10 mouse cellular contexts compared by ENCODE assay signal in genomic region chr4:102573361-102573781, GRCm38 (mm10).
DNase-seq lines count a peak whose midpoint lies in the region; ATAC-seq and TF ChIP-seq lines count a peak whose summit lies in the region.
"Had no signal": no experiment of that assay in that cellular context is flagged by ENCODE, and none has a peak within 500 bp of the region (broad histone marks: within the 10 kb centered on the region; RNA-seq: fewer than 3 reads in every experiment).

No protein-coding gene starts in this region.

- TF ChIP-seq CTCF in spleen, adult 2 months (IDR thresholded peaks at IDR 0.05; ENCODE audit: extremely low read depth, insufficient read depth, insufficient read length, insufficient replicate concordance) = no peak

- no peaks in the 10 kb centered on the region for H3K9me3 ChIP-seq in intestine, embryonic 14.5 days (ENCODE audit: control insufficient read depth, low read length)
- no peaks in the 10 kb centered on the region for H3K9me3 ChIP-seq in intestine, embryonic 16.5 days (ENCODE audit: control insufficient read depth, low read length)
- no peaks in the 10 kb centered on the region for H3K9me3 ChIP-seq in liver, embryonic 11.5 days (ENCODE audit: control insufficient read depth, low read length)

- no peak overlapping the region for H3K27ac ChIP-seq in intestine, embryonic 14.5 days (ENCODE audit: low read depth)
- no peak overlapping the region for H3K27ac ChIP-seq in intestine, embryonic 16.5 days (ENCODE audit: low read length)
- peak overlapping the region; percentile 99 for H3K27ac ChIP-seq in spleen, adult 2 months (ENCODE audit: insufficient read depth, low read length)
- no peak overlapping the region; the same call in 1 of the 2 replicates for H3K27ac ChIP-seq in liver, embryonic 11.5 days (ENCODE audit: low read depth, low read length)

- no peak for TF ChIP-seq POLR2A in spleen, adult 2 months (IDR thresholded peaks at IDR 0.05; ENCODE audit: low read depth, low read length)

- no peak for ATAC-seq in intestine, embryonic 14.5 days (replicated peaks; ENCODE audit: low FRiP score, low TSS enrichment, low read depth)
- no peak for ATAC-seq in intestine, embryonic 16.5 days
- no peak for ATAC-seq in liver, embryonic 11.5 days (replicated peaks; ENCODE audit: low FRiP score)
- ATAC-seq: activated CD4-positive, CD25-positive, alpha-beta regulatory T cell, adult 4 months had no signal

- no peak overlapping the region for H3K4me3 ChIP-seq in intestine, embryonic 14.5 days (ENCODE audit: low read depth, low read length)
- no peak overlapping the region for H3K4me3 ChIP-seq in intestine, embryonic 16.5 days (ENCODE audit: low read length)
- H3K4me3 ChIP-seq in spleen, adult 2 months (ENCODE audit: extremely low read depth, insufficient read depth, insufficient read length) = peak overlapping the region; percentile 42
- H3K4me3 ChIP-seq in liver, embryonic 11.5 days (ENCODE audit: low read depth, low read length) = no peak overlapping the region

- peak overlapping the region; percentile 75; the same call in 1 of the 2 replicates for H3K4me2 ChIP-seq in intestine, embryonic 14.5 days (ENCODE audit: low read length)
- H3K4me2 ChIP-seq in intestine, embryonic 16.5 days (ENCODE audit: low read depth, low read length) = no peak overlapping the region
- peak overlapping the region; percentile 10; the same call in 1 of the 2 replicates for H3K4me2 ChIP-seq in liver, embryonic 11.5 days

- H3K27me3 ChIP-seq in intestine, embryonic 14.5 days (replicated peaks; ENCODE audit: control insufficient read depth, insufficient read depth, low read length) = no peaks in the 10 kb centered on the region
- no peaks in the 10 kb centered on the region for H3K27me3 ChIP-seq in intestine, embryonic 16.5 days (replicated peaks; ENCODE audit: control insufficient read depth, insufficient read depth, low read length)
- H3K27me3 ChIP-seq in spleen, adult 2 months (ENCODE audit: control insufficient read depth, insufficient read depth, low read length) = no peaks in the 10 kb centered on the region
- no peaks in the 10 kb centered on the region for H3K27me3 ChIP-seq in liver, embryonic 11.5 days (replicated peaks; ENCODE audit: control insufficient read depth, insufficient read depth, low read length)

- no peak for DNase-seq in intestine, embryonic 14.5 days (ENCODE audit: low spot score)
- no peak for DNase-seq in spleen, adult 2 months (ENCODE audit: low read depth in 1 of 2, low spot score in 2 of 2)
- DNase-seq in spleen, adult 18-20 months = no peak
- DNase-seq in liver, embryonic 11.5 days (ENCODE audit: low spot score) = no peak
- DNase-seq in Muller cell, postnatal 12 days (ENCODE audit: inconsistent ontology term) = no peak
- no peak for DNase-seq in urinary bladder, adult 18-20 months (ENCODE audit: low spot score in 2 of 2)
- DNase-seq: cerebellum, adult 18-20 months; kidney, adult 8-10 months had no signal

- no peak overlapping the region for H3K9ac ChIP-seq in intestine, embryonic 14.5 days (ENCODE audit: low read length)
- no peak overlapping the region for H3K9ac ChIP-seq in intestine, embryonic 16.5 days (ENCODE audit: low read depth, low read length)
- no peak overlapping the region; the same call in 1 of the 2 replicates for H3K9ac ChIP-seq in liver, embryonic 11.5 days (ENCODE audit: low read depth, low read length)

- 86% methylated on average over 4 of the region's 4 CpGs for WGBS in intestine, embryonic 14.5 days
- 79% methylated on average over 4 of the region's 4 CpGs for WGBS in intestine, embryonic 16.5 days
- WGBS in spleen, adult 2 months = 61% methylated on average over 4 of the region's 4 CpGs
- WGBS in liver, embryonic 11.5 days = 83% methylated on average over 4 of the region's 4 CpGs

- H3K4me1 ChIP-seq in intestine, embryonic 14.5 days (replicated peaks; ENCODE audit: control insufficient read depth, insufficient read depth, low read length) = peaks cover 24% of the 10 kb centered on the region
- H3K4me1 ChIP-seq in intestine, embryonic 16.5 days (ENCODE audit: control insufficient read depth, insufficient read depth, low read length) = peaks cover 16% of the 10 kb centered on the region
- H3K4me1 ChIP-seq in spleen, adult 2 months (ENCODE audit: control insufficient read depth, insufficient read depth, insufficient read length) = peaks cover 19% of the 10 kb centered on the region
- peaks cover 38% of the 10 kb centered on the region for H3K4me1 ChIP-seq in liver, embryonic 11.5 days (replicated peaks; ENCODE audit: control insufficient read depth, insufficient read depth, low read length)

- no peaks in the 10 kb centered on the region for H3K36me3 ChIP-seq in intestine, embryonic 14.5 days (ENCODE audit: control insufficient read depth, insufficient read depth, low read length)
- H3K36me3 ChIP-seq in intestine, embryonic 16.5 days (ENCODE audit: control insufficient read depth, insufficient read depth, low read length) = no peaks in the 10 kb centered on the region
- peaks cover 9% of the 10 kb centered on the region for H3K36me3 ChIP-seq in spleen, adult 2 months (ENCODE audit: control insufficient read depth, insufficient read depth, low read length)
- H3K36me3 ChIP-seq in liver, embryonic 11.5 days (ENCODE audit: control insufficient read depth, insufficient read depth, low read length) = no peaks in the 10 kb centered on the region
